Mouse (Mus musculus): Measurements from ENCODE around the gene Midn.

DNA sequence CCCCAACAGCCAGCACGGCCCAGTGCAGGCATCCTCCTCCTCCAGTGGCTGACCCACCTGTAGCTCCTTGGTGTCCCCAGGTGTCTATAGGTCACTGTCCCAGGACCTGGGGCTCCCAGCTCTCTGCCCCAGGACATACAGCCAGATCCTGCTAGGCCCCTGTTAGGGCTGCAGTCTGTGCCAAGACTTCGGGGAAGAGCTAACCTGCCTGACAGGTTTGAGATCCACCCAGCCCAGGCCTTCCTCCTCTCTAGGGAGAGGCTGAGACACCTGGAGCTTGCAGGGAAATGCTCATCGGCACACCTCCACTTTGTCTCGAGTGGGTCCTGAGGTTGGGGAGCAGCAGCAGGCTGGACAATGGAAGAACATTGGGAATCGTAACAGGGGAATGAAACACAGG lies 42.1 kb upstream of the Midn start:
- 0 out of 2 replicates have a peak, but pooled peaks have one; percentile 13 for TF ChIP-seq POLR2A (IDR thresholded peaks at IDR 0.05; ENCODE audit: low read depth, low read length)
- TF ChIP-seq CTCF (IDR thresholded peaks at IDR 0.05; ENCODE audit: extremely low read depth, insufficient read length, insufficient replicate concordance, low read depth, low read length): no peak
